In genomic region chr6:84691907-84692306, GRCm38 (mm10) we compare ENCODE assay signal across 26 mouse cellular contexts.
"Had no signal": no experiment of that assay in that cellular context is flagged by ENCODE, and none has a peak within 500 bp of the region (broad histone marks: within the 10 kb centered on the region; RNA-seq: fewer than 3 reads in every experiment).

No protein-coding gene starts in this region.

- H3K27me3 ChIP-seq: heart, embryonic 13.5 days; heart, embryonic 15.5 days; hindbrain, embryonic 12.5 days; intestine, embryonic 15.5 days; limb, embryonic 12.5 days; liver, embryonic 12.5 days had no signal

- H3K9me3 ChIP-seq: heart, embryonic 13.5 days; heart, embryonic 15.5 days; hindbrain, embryonic 10.5 days; hindbrain, embryonic 12.5 days; intestine, embryonic 15.5 days; limb, embryonic 10.5 days; limb, embryonic 12.5 days; liver, embryonic 12.5 days had no signal

- ATAC-seq: forebrain, embryonic 16.5 days; hindbrain, embryonic 16.5 days; inflammation-experienced regulatory T-cells, adult 6 months; intestine, embryonic 15.5 days; intestine, postnatal 0 days; liver, embryonic 12.5 days had no signal

- DNase-seq: gastrocnemius, adult 2 months; gastrocnemius, postnatal 10 days; gastrocnemius, postnatal 25 days; heart, adult 2 months; heart, postnatal 14 days; heart, postnatal 4 days; kidney, adult 18-20 months; kidney, adult 8-10 months; kidney, postnatal 10 days; kidney, postnatal 25 days; kidney, postnatal 4 days had no signal

- H3K9ac ChIP-seq: heart, embryonic 13.5 days; heart, embryonic 15.5 days; hindbrain, embryonic 12.5 days; hindbrain, embryonic 14.5 days; intestine, embryonic 15.5 days; limb, embryonic 12.5 days; liver, embryonic 12.5 days had no signal

- H3K27ac ChIP-seq: gastrocnemius, adult 2 months; heart, adult 2 months; heart, embryonic 13.5 days; heart, embryonic 15.5 days; hindbrain, embryonic 10.5 days; hindbrain, embryonic 12.5 days; hindbrain, embryonic 14.5 days; intestine, embryonic 15.5 days; left cerebral cortex, adult 2 months; limb, embryonic 10.5 days; limb, embryonic 12.5 days; liver, embryonic 12.5 days had no signal

- H3K4me3 ChIP-seq: gastrocnemius, adult 2 months; heart, adult 2 months; heart, embryonic 13.5 days; heart, embryonic 15.5 days; hindbrain, embryonic 10.5 days; hindbrain, embryonic 12.5 days; intestine, embryonic 15.5 days; left cerebral cortex, adult 2 months; limb, embryonic 10.5 days; limb, embryonic 12.5 days; liver, embryonic 12.5 days had no signal

- H3K36me3 ChIP-seq: heart, embryonic 15.5 days; hindbrain, embryonic 10.5 days; hindbrain, embryonic 12.5 days; intestine, embryonic 15.5 days; limb, embryonic 10.5 days; liver, embryonic 12.5 days had no signal

- H3K4me2 ChIP-seq: heart, embryonic 11.5 days; heart, embryonic 13.5 days; heart, embryonic 15.5 days; hindbrain, embryonic 12.5 days; hindbrain, embryonic 14.5 days; intestine, embryonic 15.5 days; limb, embryonic 12.5 days; liver, embryonic 12.5 days had no signal
